Mouse (Mus musculus): ENCODE results near the gene Catip. TPM values are rescaled to one million over a fixed set of nuclear protein-coding genes. Genes with fewer than 3 reads are reported as not detected.

The Catip gene
- polyA plus RNA-seq, 1 experiment from 2014 or later = 2.2 TPM

DNA sequence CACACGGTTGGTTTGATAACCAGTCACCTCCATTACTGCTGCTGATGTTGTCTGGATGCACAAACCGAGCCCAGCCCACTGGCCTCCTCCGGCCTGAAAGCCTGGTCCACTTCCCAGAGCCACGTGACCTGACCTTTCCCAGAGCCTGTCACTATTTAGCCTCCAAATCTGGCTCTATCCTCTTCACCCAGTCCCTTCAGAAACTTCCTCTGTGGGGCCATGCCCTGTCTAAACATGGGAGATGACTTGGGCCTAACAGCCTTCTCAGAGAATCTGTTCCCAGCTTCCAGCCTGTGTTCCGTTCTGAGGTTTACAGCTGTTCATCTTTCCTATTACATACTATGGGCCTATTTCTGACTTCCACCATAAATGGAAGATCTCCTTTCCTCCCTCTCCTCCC, 1.5 kb downstream of the Catip start:
- in situ Hi-C loops (cut with MboI; ENCODE audit: low pct_unique_long_range_greater_than_20kb) = loop anchor here (5.0 kb wide), 1 partner anchor 51 kb away; no protein-coding TSS in a partner anchor
- DNase-seq (ENCODE audit: low read depth, low spot score) (no peak), ATAC-seq (no peak)
- ChIA-PET POLR2A (interaction anchor here (0.9 kb wide), 1 partner anchor 78 kb away, joined by 3 read pairs; no protein-coding TSS in a partner anchor), CTCF (interaction anchor here (2.6 to 3.9 kb wide), 2 partner anchors 50 to 157 kb away, joined by 16 to 18 read pairs; no protein-coding TSS in a partner anchor)
- H3K27me3 ChIP-seq = no peaks in the 10 kb centered on the region
- no peak for TF ChIP-seq CTCF (IDR thresholded peaks at IDR 0.05)

GRCm38 (mm10) chr1:74364270-74364669, 2.4 kb downstream of the Catip start:
- POLR2A ChIA-PET = no interaction called here
- H3K27me3 ChIP-seq = no peaks in the 10 kb centered on the region
- in situ Hi-C loops (cut with MboI; ENCODE audit: low pct_unique_long_range_greater_than_20kb) = loop anchor here (5.0 kb wide), 1 partner anchor 52 kb away; no protein-coding TSS in a partner anchor
- CTCF ChIA-PET = interaction anchor here (3.9 kb wide), 1 partner anchor 51 kb away, joined by 18 read pairs; no protein-coding TSS in a partner anchor
- ATAC-seq (no peak), DNase-seq (ENCODE audit: low read depth, low spot score) (no peak)
- TF ChIP-seq CTCF (IDR thresholded peaks at IDR 0.05) = no peak

DNA sequence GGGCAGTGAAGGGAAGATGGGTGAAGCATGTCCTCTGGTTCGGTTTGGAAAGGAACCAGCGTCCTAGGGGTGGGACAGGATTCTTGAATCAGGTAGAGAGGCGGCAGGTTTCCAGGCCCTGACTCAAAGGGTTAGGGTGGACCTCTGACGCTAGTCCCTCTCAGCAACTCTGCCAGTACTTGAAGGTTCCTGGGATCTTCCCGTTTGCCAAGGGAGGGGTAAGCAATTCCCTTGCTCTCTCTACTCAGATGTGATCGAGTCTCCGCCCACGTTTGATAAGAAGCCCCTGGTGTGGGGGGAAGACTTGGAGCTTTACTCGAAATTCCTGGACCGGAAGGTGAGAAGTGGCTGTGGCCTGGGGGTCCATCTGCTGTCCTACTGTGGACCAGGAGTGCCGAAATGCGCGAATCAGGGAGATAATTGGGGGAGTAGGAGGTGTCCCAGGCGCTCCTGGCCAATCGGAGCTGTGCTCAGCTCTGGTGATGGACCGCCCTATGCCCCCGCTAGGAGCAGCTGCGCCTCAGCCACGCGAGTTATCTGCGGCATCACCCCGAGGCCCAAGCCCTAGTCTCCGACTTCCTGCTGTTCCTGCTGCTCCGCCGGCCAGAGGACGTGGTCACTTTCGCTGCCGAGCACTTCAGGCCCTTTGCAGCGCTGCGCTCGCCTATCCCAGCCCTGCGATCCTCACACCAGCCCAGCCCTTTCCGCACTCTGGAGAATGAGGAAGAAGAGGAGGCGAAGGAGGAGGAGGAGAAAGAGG, 6.2 kb downstream of the Catip start:
- ChIA-PET CTCF (interaction anchor here (0.9 kb wide), 1 partner anchor 14 kb away, joined by 3 read pairs; no protein-coding TSS in a partner anchor), POLR2A (no interaction called here)
- in situ Hi-C loops (cut with MboI; ENCODE audit: low pct_unique_long_range_greater_than_20kb) = no loop called here
- no peak for TF ChIP-seq CTCF (IDR thresholded peaks at IDR 0.05)
- ATAC-seq (no peak), DNase-seq (ENCODE audit: low read depth, low spot score) (no peak)
- H3K27me3 ChIP-seq = no peaks in the 10 kb centered on the region

- in situ Hi-C loops (cut with MboI; ENCODE audit: low pct_unique_long_range_greater_than_20kb) = no loop called here
- ChIA-PET POLR2A (interaction anchor here (0.9 kb wide), 1 partner anchor 74 kb away, joined by 3 read pairs; no protein-coding TSS in a partner anchor), CTCF (interaction anchor here (1.5 kb wide), 1 partner anchor 10 kb away, joined by 3 read pairs; no protein-coding TSS in a partner anchor)
Observed at GRCm38 (mm10) chr1:74370040-74370439, 8.1 kb downstream of the Catip start.

GRCm38 (mm10) chr1:74373372-74373771, 11.5 kb downstream of the Catip start:
- in situ Hi-C loops (cut with MboI; ENCODE audit: low pct_unique_long_range_greater_than_20kb) = no loop called here
- no peaks in the 10 kb centered on the region for H3K27me3 ChIP-seq
- ATAC-seq (no peak), DNase-seq (ENCODE audit: low read depth, low spot score) (no peak)
- ChIA-PET CTCF (no interaction called here), POLR2A (no interaction called here)
- no peak for TF ChIP-seq CTCF (IDR thresholded peaks at IDR 0.05)

More at GRCm38 (mm10) chr1:74370040-74370439, 8.1 kb downstream of the Catip start:
- no peaks in the 10 kb centered on the region for H3K27me3 ChIP-seq
- TF ChIP-seq CTCF (IDR thresholded peaks at IDR 0.05) = no peak
- no peak for DNase-seq (ENCODE audit: low read depth, low spot score)
- no peak for ATAC-seq

GRCm38 (mm10) chr1:74374980-74375379, 13.1 kb downstream of the Catip start, which contains the start of gene Slc11a1:
TSS of gene Slc11a1 (plus strand) at chr1:74375195.
- in situ Hi-C loops (cut with MboI; ENCODE audit: low pct_unique_long_range_greater_than_20kb) = no loop called here
- CTCF ChIA-PET = no interaction called here

DNA sequence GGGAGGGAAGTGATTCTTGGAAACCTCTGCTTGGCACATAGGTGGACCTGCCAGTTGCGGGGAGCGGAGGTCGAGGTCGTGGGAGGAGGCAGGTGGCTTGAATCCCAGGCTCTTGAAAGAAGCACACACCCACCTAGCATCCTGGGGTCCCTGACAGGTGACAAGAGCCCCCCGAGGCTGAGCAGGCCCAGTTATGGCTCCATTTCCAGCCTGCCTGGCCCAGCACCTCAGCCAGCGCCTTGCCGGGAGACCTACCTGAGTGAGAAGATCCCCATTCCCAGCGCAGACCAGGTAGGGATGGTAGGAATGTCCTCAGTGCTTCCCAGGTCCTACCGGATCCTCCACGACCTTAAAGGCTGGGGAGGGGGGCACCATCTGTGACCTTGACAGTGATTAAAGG, 13.7 kb downstream of the Catip start:
- H3K27me3 ChIP-seq = no peaks in the 10 kb centered on the region
- TF ChIP-seq CTCF (IDR thresholded peaks at IDR 0.05) = no peak
- in situ Hi-C loops (cut with MboI; ENCODE audit: low pct_unique_long_range_greater_than_20kb) = no loop called here
- ATAC-seq = no peak
- POLR2A ChIA-PET = no interaction called here
- no peak for DNase-seq (ENCODE audit: low read depth, low spot score)
- CTCF ChIA-PET = interaction anchor here (0.7 to 1.2 kb wide), 2 partner anchors 9 to 13 kb away, joined by 3 to 4 read pairs; partner anchors contain the start of gene Catip

More at GRCm38 (mm10) chr1:74374980-74375379, 13.1 kb downstream of the Catip start, which contains the start of gene Slc11a1:
- TF ChIP-seq CTCF (IDR thresholded peaks at IDR 0.05) = no peak
- no peaks in the 10 kb centered on the region for H3K27me3 ChIP-seq
- no peak for DNase-seq (ENCODE audit: low read depth, low spot score)
- POLR2A ChIA-PET = no interaction called here
- no peak for ATAC-seq

- ATAC-seq = no peak
- ChIA-PET POLR2A (no interaction called here), CTCF (interaction anchor here (0.7 to 1.2 kb wide), 4 partner anchors 10 to 63 kb away, joined by 3 to 4 read pairs (median 3); partner anchors contain the start of gene Catip)
- in situ Hi-C loops (cut with MboI; ENCODE audit: low pct_unique_long_range_greater_than_20kb) = no loop called here
- H3K27me3 ChIP-seq = no peaks in the 10 kb centered on the region
- no peak for DNase-seq (ENCODE audit: low read depth, low spot score)
- TF ChIP-seq CTCF (IDR thresholded peaks at IDR 0.05) = no peak
Observed at GRCm38 (mm10) chr1:74376396-74376795, 14.5 kb downstream of the Catip start.

- no peaks in the 10 kb centered on the region for H3K27me3 ChIP-seq
- ATAC-seq (no peak), DNase-seq (ENCODE audit: low read depth, low spot score) (no peak)
- no peak for TF ChIP-seq CTCF (IDR thresholded peaks at IDR 0.05)
- ChIA-PET CTCF (interaction anchor here (1.5 kb wide), 1 partner anchor 9 kb away, joined by 3 read pairs; no protein-coding TSS in a partner anchor), POLR2A (interaction anchor here (1.1 kb wide), 1 partner anchor 16 kb away, joined by 3 read pairs; no protein-coding TSS in a partner anchor)
- in situ Hi-C loops (cut with MboI; ENCODE audit: low pct_unique_long_range_greater_than_20kb) = no loop called here
Observed at GRCm38 (mm10) chr1:74379058-74379504, 17.2 kb downstream of the Catip start.

- ChIA-PET POLR2A (interaction anchor here (1.1 kb wide), 1 partner anchor 15 kb away, joined by 3 read pairs; no protein-coding TSS in a partner anchor), CTCF (interaction anchor here (1.5 kb wide), 1 partner anchor 10 kb away, joined by 3 read pairs; no protein-coding TSS in a partner anchor)
- TF ChIP-seq CTCF (IDR thresholded peaks at IDR 0.05) = no peak
- H3K27me3 ChIP-seq = no peaks in the 10 kb centered on the region
- DNase-seq (ENCODE audit: low read depth, low spot score) = no peak
- in situ Hi-C loops (cut with MboI; ENCODE audit: low pct_unique_long_range_greater_than_20kb) = no loop called here
- no peak for ATAC-seq
Observed at GRCm38 (mm10) chr1:74380484-74380883, 18.6 kb downstream of the Catip start.

All from Patski (cell line).